Mouse (Mus musculus) MEL (cell line): ENCODE measurements around the gene Tspan4. TPM values are rescaled to one million over a fixed set of nuclear protein-coding genes. Genes with fewer than 3 reads are reported as not detected.

Experiments
- DNase-seq: peaks from one replicate; pipeline ENCODE4 v3.0.0; 2011; ENCODE audit warnings: low read depth, low spot score
- H3K27ac ChIP-seq: 2 replicates; pipeline ENCODE4 v1.5.1; 2012; ENCODE audit warnings: low read depth, mild to moderate bottlenecking, control low read depth, low read length, moderate library complexity; ENCODE audit not compliant: control insufficient read depth
- H3K27me3 ChIP-seq, 2 experiments: fragments of 150-350 bp in 1 of 2; sonication (generic) in 1 of 2; 2 replicates each; pipeline ENCODE4 v1.6.1; 2012; ENCODE audit warnings: low read length in 2 of 2, mild to moderate bottlenecking in 2 of 2, improper control_type of control experiment in 1 of 2, moderate library complexity in 1 of 2; ENCODE audit not compliant: insufficient read depth in 2 of 2, control insufficient read depth in 1 of 2
- H3K36me3 ChIP-seq, 2 experiments: 2 replicates each; pipeline ENCODE4 v1.6.1; 2012 to 2014; ENCODE audit warnings: low read length in 2 of 2, improper control_type of control experiment in 1 of 2, inconsistent platforms in 1 of 2, mild to moderate bottlenecking in 1 of 2; ENCODE audit not compliant: insufficient read depth in 2 of 2, control insufficient read depth in 1 of 2
- H3K4me1 ChIP-seq, 2 experiments: fragments of 150-350 bp in 1 of 2; sonication (generic) in 1 of 2; 2 replicates each; pipeline ENCODE4 v1.6.1; 2012; ENCODE audit warnings: low read length in 2 of 2, improper control_type of control experiment in 1 of 2, mild to moderate bottlenecking in 1 of 2; ENCODE audit not compliant: insufficient read depth in 2 of 2, control insufficient read depth in 1 of 2
- H3K4me3 ChIP-seq, 2 experiments: fragments of 150-350 bp in 1 of 2; sonication (generic) in 1 of 2; 2 replicates each; pipeline ENCODE4 v1.5.1; 2012; ENCODE audit warnings: low read depth in 2 of 2, low read length in 2 of 2, mild to moderate bottlenecking in 2 of 2, moderate library complexity in 2 of 2, control low read depth in 1 of 2, improper control_type of control experiment in 1 of 2; ENCODE audit not compliant: control insufficient read depth in 1 of 2, insufficient read depth in 1 of 2
- H3K79me2 ChIP-seq: 2 replicates; pipeline ENCODE4 v1.6.1; 2012; ENCODE audit warnings: mild to moderate bottlenecking, low read length, moderate library complexity; ENCODE audit not compliant: control insufficient read depth, poor library complexity, insufficient read depth
- H3K9ac ChIP-seq: 2 replicates; pipeline ENCODE4 v1.6.1; 2012; ENCODE audit warnings: low read depth, mild to moderate bottlenecking, control low read depth, low read length, moderate library complexity; ENCODE audit not compliant: control insufficient read depth, poor library complexity, severe bottlenecking
- H3K9me3 ChIP-seq: fragments of 150-350 bp; sonication (generic); replicated peaks from 2 replicates; pipeline ENCODE4 v1.6.1; 2012; ENCODE audit warnings: mild to moderate bottlenecking, low read length, improper control_type of control experiment, moderate library complexity; ENCODE audit not compliant: insufficient read depth
- ETS1 ChIP-seq: IDR thresholded peaks from 2 replicates; pipeline ENCODE4 v1.6.1; 2012; ENCODE audit warnings: low read depth, mild to moderate bottlenecking, inconsistent platforms, low read length, improper control_type of control experiment, moderate library complexity
- GATA1 ChIP-seq: IDR thresholded peaks from 2 replicates; pipeline ENCODE4 v1.6.1; 2011; ENCODE audit warnings: low read depth, low read length, improper control_type of control experiment
- HCFC1 ChIP-seq: IDR thresholded peaks from 2 replicates; pipeline ENCODE4 v1.6.1; 2012; ENCODE audit warnings: low read depth, mild to moderate bottlenecking, inconsistent platforms, low read length, improper control_type of control experiment, moderate library complexity
- KAT2A ChIP-seq: conservative IDR thresholded peaks from 2 replicates; pipeline ENCODE4 v1.6.1; 2012; ENCODE audit warnings: low read depth, low read length, improper control_type of control experiment, inconsistent platforms
- MAFK ChIP-seq: IDR thresholded peaks from 2 replicates; pipeline ENCODE4 v1.6.1; 2011; ENCODE audit warnings: low read depth, mild to moderate bottlenecking, low read length, improper control_type of control experiment, borderline replicate concordance
- MAX ChIP-seq: IDR thresholded peaks from 2 replicates; pipeline ENCODE4 v1.6.1; 2011; ENCODE audit warnings: low read length, improper control_type of control experiment
- MAZ ChIP-seq: IDR thresholded peaks from 2 replicates; pipeline ENCODE4 v1.6.1; 2012; ENCODE audit warnings: low read depth, mild to moderate bottlenecking, inconsistent platforms, low read length, improper control_type of control experiment
- MYC ChIP-seq: IDR thresholded peaks from 2 replicates; pipeline ENCODE4 v1.6.1; 2011; ENCODE audit warnings: low read depth, mild to moderate bottlenecking, low read length, improper control_type of control experiment, moderate library complexity
- NRF1 ChIP-seq: IDR thresholded peaks from 2 replicates; pipeline ENCODE4 v1.6.1; 2014; ENCODE audit warnings: low read depth, mild to moderate bottlenecking, inconsistent platforms, low read length, improper control_type of control experiment, moderate library complexity; ENCODE audit not compliant: poor library complexity, insufficient read depth, severe bottlenecking
- POLR2AphosphoS5 ChIP-seq: IDR thresholded peaks from 2 replicates; pipeline ENCODE4 v1.6.1; 2012; ENCODE audit warnings: low read depth, borderline replicate concordance, mild to moderate bottlenecking, inconsistent platforms, low read length, moderate library complexity, mixed read lengths
- SMC3 ChIP-seq: IDR thresholded peaks from 2 replicates; pipeline ENCODE4 v1.6.1; 2011; ENCODE audit warnings: low read depth, low read length, improper control_type of control experiment
- USF2 ChIP-seq, 2 experiments: IDR thresholded peaks; 2 replicates each; pipeline ENCODE4 v1.6.1; 2011 to 2012; ENCODE audit warnings: improper control_type of control experiment in 2 of 2, low read length in 2 of 2, borderline replicate concordance in 1 of 2, inconsistent platforms in 1 of 2, low read depth in 1 of 2, mild to moderate bottlenecking in 1 of 2; ENCODE audit not compliant: insufficient read depth in 1 of 2
- ZMIZ1 ChIP-seq: IDR thresholded peaks from 2 replicates; pipeline ENCODE4 v1.6.1; 2012; ENCODE audit warnings: low read depth, mild to moderate bottlenecking, inconsistent platforms, low read length, improper control_type of control experiment, moderate library complexity
- polyA plus RNA-seq, 2 experiments: library from polyadenylated mRNA; stranded (reverse) in 1 of 2; unstranded in 1 of 2; fragments of >175 nt in 1 of 2; fragments of >200 nt in 1 of 2; gene quantifications; 2 replicates each; pipeline versions ENCODE4 v1.2.1 to v1.2.4; 2012; ENCODE audit warnings: low replicate concordance in 2 of 2, low read depth in 1 of 2; ENCODE audit not compliant: insufficient read length in 2 of 2, insufficient read depth in 1 of 2, missing spikeins in 1 of 2
- total RNA-seq: library from RNA; depleted of rRNA; stranded (reverse); fragments of 300-350 nt; gene quantifications from 2 replicates; pipeline ENCODE4 v1.2.3, GENCODE M21; 2012

The Tspan4 gene
- total and polyA plus RNA-seq, 3 experiments: 97.9 to 110 TPM; not detected in 1

DNA sequence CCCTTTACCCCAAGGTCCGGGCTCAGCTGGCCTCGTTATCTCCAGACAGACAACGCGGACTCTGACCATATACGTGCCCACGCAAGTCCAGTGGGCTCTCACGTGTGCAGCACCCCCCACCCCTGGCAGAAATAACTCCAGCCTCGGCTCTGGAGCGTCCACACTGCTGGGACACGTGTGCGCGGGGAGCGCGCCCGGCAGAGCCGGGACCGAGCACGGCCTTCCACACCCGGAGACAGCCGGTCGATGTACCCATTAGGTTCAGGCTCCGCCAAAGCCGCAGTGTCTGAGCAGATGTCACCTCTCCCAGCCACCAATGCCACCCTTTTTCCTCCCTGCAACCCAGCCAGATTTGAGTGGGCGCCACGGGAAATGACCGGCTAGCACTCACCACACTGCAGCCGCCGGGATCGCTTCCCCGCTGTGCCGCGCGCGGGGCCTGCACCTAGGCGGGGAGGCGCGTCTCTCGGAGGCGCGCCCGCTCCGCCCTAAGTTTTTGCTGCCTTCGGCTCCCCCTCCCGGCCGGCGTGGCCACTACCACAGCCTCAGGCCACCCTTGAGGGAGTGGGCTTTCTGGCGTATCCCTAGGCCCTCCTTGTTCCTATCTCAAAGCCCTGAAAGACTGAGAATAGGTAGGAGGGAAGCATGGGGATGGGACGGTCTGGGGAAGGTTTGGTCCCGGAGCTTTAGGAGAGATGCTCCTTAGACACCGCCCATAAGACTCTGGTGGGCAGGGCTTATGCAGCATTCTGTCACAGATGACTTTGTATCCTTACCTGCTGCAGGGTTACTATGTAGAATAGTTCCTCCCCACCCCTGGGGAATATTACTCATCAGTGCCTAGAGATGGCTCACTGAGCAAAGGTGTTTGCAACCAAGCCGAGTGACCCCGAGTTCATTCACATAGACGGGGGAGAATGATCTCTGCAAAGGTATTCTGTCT lies 37.6 kb upstream of the Tspan4 start, which contains the start of gene Slc25a22 (continued):
- TF ChIP-seq NRF1: no peak
- no peak; the same call in 1 of the 2 replicates for TF ChIP-seq ETS1
- TF ChIP-seq GATA1: no peak
- no peak for TF ChIP-seq KAT2A
- TF ChIP-seq SMC3: peak; percentile 52
- TF ChIP-seq, all 39 proteins: peak for 18

DNA sequence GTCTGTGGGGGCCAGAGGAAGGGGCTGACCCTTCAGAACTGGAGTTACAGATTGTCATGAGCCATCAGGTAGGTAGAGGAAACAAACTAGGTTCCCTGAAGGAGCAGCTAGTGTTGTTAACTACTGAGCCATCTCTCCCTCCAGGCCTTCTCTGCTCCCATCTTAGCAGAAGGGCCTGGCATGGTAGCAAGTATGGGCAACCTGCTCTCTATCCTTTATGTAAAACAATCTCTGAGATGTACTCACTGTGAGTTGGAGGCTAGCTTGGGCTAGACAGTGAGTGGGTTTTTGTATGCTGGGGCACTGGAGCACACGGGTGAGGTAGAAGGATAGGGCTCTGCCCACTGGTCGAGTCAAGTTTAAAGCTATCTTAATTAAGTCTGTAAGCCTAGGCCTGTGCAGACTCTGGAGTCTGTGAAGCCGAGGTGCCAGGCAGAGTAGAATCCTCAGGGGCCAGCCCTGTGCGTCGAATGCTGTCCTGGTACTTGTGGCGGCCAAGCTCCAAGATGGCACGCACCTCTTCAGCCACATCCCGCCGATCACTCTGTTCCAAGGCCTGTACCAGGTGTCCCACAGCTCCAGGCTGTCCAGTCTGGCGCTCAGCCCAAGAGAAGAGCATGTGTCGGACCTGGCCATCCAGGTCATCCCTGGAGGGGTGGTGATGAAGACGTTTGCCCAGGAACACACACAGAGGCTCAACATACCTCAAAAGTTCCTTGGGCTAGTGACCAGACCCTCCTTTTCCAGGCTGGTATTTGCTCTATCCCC lies 36.7 kb upstream of the Tspan4 start:
- H3K9me3 ChIP-seq: no peaks in the 10 kb centered on the region
- H3K27me3 ChIP-seq: no peaks in the 10 kb centered on the region
- TF ChIP-seq HCFC1: no peak
- TF ChIP-seq NRF1: no peak
- no peak for TF ChIP-seq MAFK
- no peak for TF ChIP-seq ZMIZ1
- TF ChIP-seq USF2 (IDR thresholded peaks at IDR 0.05; ENCODE audit: borderline replicate concordance in 1 of 2, insufficient read depth in 1 of 2, low read depth in 1 of 2, low read length in 2 of 2): no peak
- TF ChIP-seq POLR2AphosphoS5: no peak
- TF ChIP-seq MAX: no peak
- TF ChIP-seq SMC3: no peak
- TF ChIP-seq MYC: no peak
- no peak overlapping the region for H3K9ac ChIP-seq
- no peak overlapping the region for H3K27ac ChIP-seq
- H3K4me3 ChIP-seq: no peak overlapping the region
- no peak for DNase-seq
- H3K4me1 ChIP-seq: peaks cover 4 to 22% of the 10 kb centered on the region in 2 experiments; a peak in 3 of 4 replicates
- peaks cover 44% of the 10 kb centered on the region for H3K79me2 ChIP-seq
- peaks cover 0 to 20% of the 10 kb centered on the region in 2 experiments; a peak in 3 of 4 replicates for H3K36me3 ChIP-seq

DNA sequence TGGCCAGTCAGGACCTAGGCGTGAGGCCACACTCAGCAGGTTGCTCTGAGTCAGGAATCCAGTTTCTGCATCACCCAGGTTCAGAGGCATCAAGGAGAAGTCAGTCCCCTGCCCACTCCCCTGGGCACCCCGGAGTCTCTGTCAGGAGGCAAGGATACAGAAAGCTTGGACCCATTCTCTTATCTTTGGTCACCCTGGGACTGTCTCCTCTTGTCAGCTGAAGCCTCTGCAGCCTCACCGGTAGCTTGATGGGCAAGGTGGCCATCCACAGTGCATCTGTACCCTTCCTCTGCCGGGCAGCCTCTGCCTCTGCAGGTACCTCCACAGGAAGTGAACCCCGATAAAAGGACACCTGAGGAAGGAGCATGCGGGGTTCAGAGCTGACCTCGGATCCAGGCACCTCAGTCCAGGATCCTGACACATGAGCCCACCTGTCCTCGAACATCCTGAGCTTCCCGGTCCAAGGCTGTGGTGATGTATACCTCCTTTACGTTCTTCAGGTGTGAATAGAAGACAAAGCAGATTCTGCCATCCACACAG lies 35.8 kb upstream of the Tspan4 start:
- Histone ChIP-seq H3K79me2 (peaks cover 48% of the 10 kb centered on the region), H3K9me3 (no peaks in the 10 kb centered on the region), H3K9ac (no peak overlapping the region), H3K4me1 (peaks cover 4 to 24% of the 10 kb centered on the region in 2 experiments; a peak in 3 of 4 replicates), H3K27me3 (no peaks in the 10 kb centered on the region), H3K4me3 (no peak overlapping the region), H3K36me3 (peaks cover 0 to 22% of the 10 kb centered on the region in 2 experiments; a peak in 3 of 4 replicates), H3K27ac (no peak overlapping the region)
- DNase-seq: no peak
- no peak for TF ChIP-seq MAX
- no peak for TF ChIP-seq MAZ
